Mouse (Mus musculus): ENCODE data around the gene P2ry13. TPM values are rescaled to one million over a fixed set of nuclear protein-coding genes. Genes with fewer than 3 reads are reported as not detected.

The P2ry13 gene
- polyA plus RNA-seq, 1 experiment from 2014 or later: 2.0 TPM

GRCm38 (mm10) chr3:59185662-59186061, 25.0 kb downstream of the P2ry13 start:
- H3K9me3 ChIP-seq (ENCODE audit: control insufficient read depth, low read length): no peaks in the 10 kb centered on the region
- H3K4me2 ChIP-seq (ENCODE audit: low read depth, low read length): no peak overlapping the region
- H3K27me3 ChIP-seq (replicated peaks; ENCODE audit: control insufficient read depth, insufficient read depth, low read length): no peaks in the 10 kb centered on the region
- WGBS: 77% methylated on average over 4 of the region's 4 CpGs
- ATAC-seq (ENCODE audit: low read depth): no peak
- H3K9ac ChIP-seq (ENCODE audit: low read depth, low read length): no peak overlapping the region
- no peak for DNase-seq (ENCODE audit: low spot score)
- no peaks in the 10 kb centered on the region for H3K36me3 ChIP-seq (ENCODE audit: control insufficient read depth, insufficient read depth, low read length)
- H3K27ac ChIP-seq (replicated peaks; ENCODE audit: low read depth, low read length): no peak overlapping the region
- no peak overlapping the region for H3K4me3 ChIP-seq (ENCODE audit: low read depth, low read length)
- H3K4me1 ChIP-seq (ENCODE audit: control insufficient read depth, insufficient read depth, low read length): no peaks in the 10 kb centered on the region

GRCm38 (mm10) chr3:59182129-59182528, 28.6 kb downstream of the P2ry13 start:
- ATAC-seq (ENCODE audit: low read depth) (peak; percentile 66), DNase-seq (ENCODE audit: low spot score) (no peak)
- no peaks in the 10 kb centered on the region for H3K9me3 ChIP-seq (ENCODE audit: control insufficient read depth, low read length)
- no peak overlapping the region for H3K27ac ChIP-seq (replicated peaks; ENCODE audit: low read depth, low read length)
- H3K9ac ChIP-seq (ENCODE audit: low read depth, low read length): no peak overlapping the region
- H3K4me3 ChIP-seq (ENCODE audit: low read depth, low read length): no peak overlapping the region
- H3K4me2 ChIP-seq (ENCODE audit: low read depth, low read length): no peak overlapping the region
- no peaks in the 10 kb centered on the region for H3K36me3 ChIP-seq (ENCODE audit: control insufficient read depth, insufficient read depth, low read length)
- no peaks in the 10 kb centered on the region for H3K4me1 ChIP-seq (ENCODE audit: control insufficient read depth, insufficient read depth, low read length)
- H3K27me3 ChIP-seq (replicated peaks; ENCODE audit: control insufficient read depth, insufficient read depth, low read length): no peaks in the 10 kb centered on the region

- no peaks in the 10 kb centered on the region for H3K4me1 ChIP-seq (ENCODE audit: control insufficient read depth, insufficient read depth, low read length)
- no peak overlapping the region for H3K9ac ChIP-seq (ENCODE audit: low read depth, low read length)
- no peaks in the 10 kb centered on the region for H3K27me3 ChIP-seq (replicated peaks; ENCODE audit: control insufficient read depth, insufficient read depth, low read length)
- 76% methylated on average over 5 of the region's 5 CpGs for WGBS
- no peak overlapping the region for H3K4me3 ChIP-seq (ENCODE audit: low read depth, low read length)
- DNase-seq (ENCODE audit: low spot score) (no peak), ATAC-seq (ENCODE audit: low read depth) (no peak)
- H3K4me2 ChIP-seq (ENCODE audit: low read depth, low read length): no peak overlapping the region
- no peak overlapping the region for H3K27ac ChIP-seq (replicated peaks; ENCODE audit: low read depth, low read length)
- H3K36me3 ChIP-seq (ENCODE audit: control insufficient read depth, insufficient read depth, low read length): no peaks in the 10 kb centered on the region
- H3K9me3 ChIP-seq (ENCODE audit: control insufficient read depth, low read length): no peaks in the 10 kb centered on the region
Observed at GRCm38 (mm10) chr3:59181134-59181533, 29.5 kb downstream of the P2ry13 start.

- no peak overlapping the region for H3K4me2 ChIP-seq (ENCODE audit: low read depth, low read length)
- no peak for DNase-seq (ENCODE audit: low spot score)
- H3K9me3 ChIP-seq (ENCODE audit: control insufficient read depth, low read length): no peaks in the 10 kb centered on the region
- ATAC-seq (ENCODE audit: low read depth): no peak
- no peak overlapping the region for H3K27ac ChIP-seq (replicated peaks; ENCODE audit: low read depth, low read length)
- no peaks in the 10 kb centered on the region for H3K36me3 ChIP-seq (ENCODE audit: control insufficient read depth, insufficient read depth, low read length)
- no peak overlapping the region for H3K4me3 ChIP-seq (ENCODE audit: low read depth, low read length)
- no peaks in the 10 kb centered on the region for H3K27me3 ChIP-seq (replicated peaks; ENCODE audit: control insufficient read depth, insufficient read depth, low read length)
- H3K4me1 ChIP-seq (ENCODE audit: control insufficient read depth, insufficient read depth, low read length): no peaks in the 10 kb centered on the region
- H3K9ac ChIP-seq (ENCODE audit: low read depth, low read length): no peak overlapping the region
- WGBS: 81% methylated on average over 5 of the region's 5 CpGs
Observed at GRCm38 (mm10) chr3:59176871-59177270, 33.8 kb downstream of the P2ry13 start.

GRCm38 (mm10) chr3:59175234-59175633, 35.4 kb downstream of the P2ry13 start:
- peak; percentile 76 for DNase-seq (ENCODE audit: low spot score)
- peak; percentile 78 for ATAC-seq (ENCODE audit: low read depth)
- H3K9me3 ChIP-seq (ENCODE audit: control insufficient read depth, low read length): no peaks in the 10 kb centered on the region
- H3K27me3 ChIP-seq (replicated peaks; ENCODE audit: control insufficient read depth, insufficient read depth, low read length): no peaks in the 10 kb centered on the region
- no peak overlapping the region for H3K27ac ChIP-seq (replicated peaks; ENCODE audit: low read depth, low read length)
- H3K9ac ChIP-seq (ENCODE audit: low read depth, low read length): no peak overlapping the region
- H3K4me2 ChIP-seq (ENCODE audit: low read depth, low read length): no peak overlapping the region
- no peak overlapping the region for H3K4me3 ChIP-seq (ENCODE audit: low read depth, low read length)
- 23% methylated on average over 5 of the region's 5 CpGs for WGBS
- H3K4me1 ChIP-seq (ENCODE audit: control insufficient read depth, insufficient read depth, low read length): no peaks in the 10 kb centered on the region; the same call in 1 of the 2 replicates
- no peaks in the 10 kb centered on the region for H3K36me3 ChIP-seq (ENCODE audit: control insufficient read depth, insufficient read depth, low read length)

GRCm38 (mm10) chr3:59174426-59175154, 36.1 kb downstream of the P2ry13 start:
- H3K9ac ChIP-seq (ENCODE audit: low read depth, low read length): no peak overlapping the region
- H3K4me2 ChIP-seq (ENCODE audit: low read depth, low read length): no peak overlapping the region
- no peak overlapping the region for H3K27ac ChIP-seq (replicated peaks; ENCODE audit: low read depth, low read length)
- no peak overlapping the region for H3K4me3 ChIP-seq (ENCODE audit: low read depth, low read length)
- no peaks in the 10 kb centered on the region for H3K27me3 ChIP-seq (replicated peaks; ENCODE audit: control insufficient read depth, insufficient read depth, low read length)
- ATAC-seq (ENCODE audit: low read depth) (no peak), DNase-seq (ENCODE audit: low spot score) (no peak)
- H3K9me3 ChIP-seq (ENCODE audit: control insufficient read depth, low read length): no peaks in the 10 kb centered on the region
- H3K4me1 ChIP-seq (ENCODE audit: control insufficient read depth, insufficient read depth, low read length): no peaks in the 10 kb centered on the region; the same call in 1 of the 2 replicates
- WGBS: 75% methylated on average over 6 of the region's 6 CpGs
- no peaks in the 10 kb centered on the region for H3K36me3 ChIP-seq (ENCODE audit: control insufficient read depth, insufficient read depth, low read length)

- no peak overlapping the region for H3K9ac ChIP-seq (ENCODE audit: low read depth, low read length)
- no peaks in the 10 kb centered on the region for H3K9me3 ChIP-seq (ENCODE audit: control insufficient read depth, low read length)
- no peak overlapping the region for H3K27ac ChIP-seq (replicated peaks; ENCODE audit: low read depth, low read length)
- H3K4me3 ChIP-seq (ENCODE audit: low read depth, low read length): no peak overlapping the region
- 40% methylated on average over 2 of the region's 2 CpGs for WGBS
- H3K36me3 ChIP-seq (ENCODE audit: control insufficient read depth, insufficient read depth, low read length): no peaks in the 10 kb centered on the region
- no peak for ATAC-seq (ENCODE audit: low read depth)
- peaks cover 4% of the 10 kb centered on the region; the same call in 1 of the 2 replicates for H3K4me1 ChIP-seq (ENCODE audit: control insufficient read depth, insufficient read depth, low read length)
- H3K4me2 ChIP-seq (ENCODE audit: low read depth, low read length): no peak overlapping the region
- no peak for DNase-seq (ENCODE audit: low spot score)
- no peaks in the 10 kb centered on the region for H3K27me3 ChIP-seq (replicated peaks; ENCODE audit: control insufficient read depth, insufficient read depth, low read length)
Observed at GRCm38 (mm10) chr3:59169921-59170627, 40.6 kb downstream of the P2ry13 start.

GRCm38 (mm10) chr3:59169215-59169614, 41.5 kb downstream of the P2ry13 start:
- Histone ChIP-seq H3K27ac (replicated peaks; ENCODE audit: low read depth, low read length) (no peak overlapping the region), H3K9me3 (ENCODE audit: control insufficient read depth, low read length) (no peaks in the 10 kb centered on the region), H3K27me3 (replicated peaks; ENCODE audit: control insufficient read depth, insufficient read depth, low read length) (no peaks in the 10 kb centered on the region), H3K9ac (ENCODE audit: low read depth, low read length) (no peak overlapping the region), H3K4me1 (ENCODE audit: control insufficient read depth, insufficient read depth, low read length) (peaks cover 4% of the 10 kb centered on the region; the same call in 1 of the 2 replicates), H3K36me3 (ENCODE audit: control insufficient read depth, insufficient read depth, low read length) (no peaks in the 10 kb centered on the region), H3K4me2 (ENCODE audit: low read depth, low read length) (no peak overlapping the region), H3K4me3 (ENCODE audit: low read depth, low read length) (no peak overlapping the region)
- ATAC-seq (ENCODE audit: low read depth) (no peak), DNase-seq (ENCODE audit: low spot score) (no peak)
- WGBS: 57% methylated on average over 4 of the region's 4 CpGs

Data from embryonic facial prominence, embryonic 14.5 days (tissue).